Mouse (Mus musculus) spleen, adult 2 months (tissue): ENCODE results near the gene Zbtb11.

Experiments used
- CTCF ChIP-seq: fragments of 200-500 bp; IDR thresholded peaks from 2 replicates; pipeline ENCODE4 v1.5.1; 2011; ENCODE audit warnings: mild to moderate bottlenecking, inconsistent platforms; ENCODE audit not compliant: insufficient read depth, insufficient read length, insufficient replicate concordance; ENCODE audit errors: extremely low read depth
- POLR2A ChIP-seq: fragments of 200-500 bp; IDR thresholded peaks from 2 replicates; pipeline ENCODE4 v1.6.1; 2011; ENCODE audit warnings: low read depth, low read length, inconsistent platforms

GRCm38 (mm10) chr16:56019660-56020059 lies 46.0 kb downstream of the Zbtb11 start:
- TF ChIP-seq POLR2A (no peak), CTCF (no peak)
